Mouse (Mus musculus) thymus, postnatal 0 days (tissue): ENCODE measurements around the gene Grm7. TPM values are rescaled to one million over a fixed set of nuclear protein-coding genes. Genes with fewer than 3 reads are reported as not detected.

Source experiments
- DNase-seq: peaks from one replicate; pipeline ENCODE4 v3.0.0-alpha.2; 2015; ENCODE audit warnings: low spot score
- polyA plus RNA-seq: library from polyadenylated mRNA; unstranded; fragments of >200 nt; fragmentation: Nextera tagmentation; extraction: Ambion mirVana; gene quantifications from 2 replicates; pipeline ENCODE4 v1.2.1, GENCODE M21; 2015

Gene Grm7
- polyA plus RNA-seq, 1 experiment from 2014 or later: 0.04 TPM

- no peak for DNase-seq
Measured at GRCm38 (mm10) chr6:110868311-110868710, 222.9 kb downstream of the Grm7 start.

- no peak for DNase-seq
Measured at GRCm38 (mm10) chr6:110982013-110982412, 336.6 kb downstream of the Grm7 start.

- no peak for DNase-seq
Measured at GRCm38 (mm10) chr6:111039099-111039498, 393.7 kb downstream of the Grm7 start.

- DNase-seq: no peak
Measured at GRCm38 (mm10) chr6:111045896-111046295, 400.5 kb downstream of the Grm7 start.

- no peak for DNase-seq
Measured at GRCm38 (mm10) chr6:111049247-111049646, 403.9 kb downstream of the Grm7 start.

GRCm38 (mm10) chr6:111054001-111054975, 408.9 kb downstream of the Grm7 start:
- DNase-seq: no peak

GRCm38 (mm10) chr6:111057798-111058197, 412.4 kb downstream of the Grm7 start:
- DNase-seq: no peak

- no peak for DNase-seq
Measured at GRCm38 (mm10) chr6:111060004-111060403, 414.6 kb downstream of the Grm7 start.

- DNase-seq: no peak
Measured at GRCm38 (mm10) chr6:111084569-111084968, 439.2 kb downstream of the Grm7 start.

- DNase-seq: no peak
Measured at GRCm38 (mm10) chr6:111094818-111095217, 449.4 kb downstream of the Grm7 start.

GRCm38 (mm10) chr6:111105485-111105884, 460.1 kb downstream of the Grm7 start:
- DNase-seq: no peak

- DNase-seq: no peak
Measured at GRCm38 (mm10) chr6:111161037-111161436, 515.7 kb downstream of the Grm7 start.

GRCm38 (mm10) chr6:111195333-111195732, 550.0 kb downstream of the Grm7 start:
- no peak for DNase-seq

GRCm38 (mm10) chr6:111221083-111221729, 575.8 kb downstream of the Grm7 start:
- DNase-seq: no peak

- no peak for DNase-seq
Measured at GRCm38 (mm10) chr6:111255215-111255614, 609.8 kb downstream of the Grm7 start.

- no peak for DNase-seq
Measured at GRCm38 (mm10) chr6:111256939-111257338, 611.6 kb downstream of the Grm7 start.

GRCm38 (mm10) chr6:111258256-111258655, 612.9 kb downstream of the Grm7 start:
- no peak for DNase-seq

GRCm38 (mm10) chr6:111261181-111261580, 615.8 kb downstream of the Grm7 start:
- no peak for DNase-seq

GRCm38 (mm10) chr6:111276657-111277056, 631.3 kb downstream of the Grm7 start:
- no peak for DNase-seq

GRCm38 (mm10) chr6:111278516-111278915, 633.1 kb downstream of the Grm7 start:
- DNase-seq: no peak

GRCm38 (mm10) chr6:111293505-111294001, 648.2 kb downstream of the Grm7 start:
- DNase-seq: no peak

GRCm38 (mm10) chr6:111303912-111304555, 658.7 kb downstream of the Grm7 start:
- DNase-seq: no peak
